Mouse (Mus musculus) hindbrain, embryonic 10.5 days (tissue): Measurements from ENCODE around the gene Tmtc1. TPM values are rescaled to one million over a fixed set of nuclear protein-coding genes. Genes with fewer than 3 reads are reported as not detected.

Source experiments
- DNase-seq: peaks from one replicate; pipeline ENCODE4 v3.0.0-alpha.2; 2017; ENCODE audit warnings: low spot score
- H3K27ac ChIP-seq: fragments of 300-500 bp; sonication (generic); 2 replicates; pipeline ENCODE4 v1.5.1; 2016; ENCODE audit warnings: mild to moderate bottlenecking, moderate library complexity
- H3K27me3 ChIP-seq: fragments of 300-500 bp; sonication (generic); 2 replicates; pipeline ENCODE4 v1.6.1; 2016; ENCODE audit warnings: mild to moderate bottlenecking; ENCODE audit not compliant: poor library complexity, insufficient read depth, severe bottlenecking
- H3K36me3 ChIP-seq: fragments of 300-500 bp; sonication (generic); 2 replicates; pipeline ENCODE4 v1.6.1; 2016; ENCODE audit warnings: mild to moderate bottlenecking, moderate library complexity
- H3K4me1 ChIP-seq: fragments of 300-500 bp; sonication (generic); replicated peaks from 2 replicates; pipeline ENCODE4 v1.6.1; 2016; ENCODE audit warnings: mild to moderate bottlenecking
- H3K4me3 ChIP-seq: fragments of 300-500 bp; sonication (generic); 2 replicates; pipeline ENCODE4 v1.5.1; 2016; ENCODE audit warnings: mild to moderate bottlenecking, moderate library complexity
- H3K9me3 ChIP-seq: fragments of 300-500 bp; sonication (generic); 2 replicates; pipeline ENCODE4 v1.6.1; 2016; ENCODE audit warnings: mild to moderate bottlenecking, moderate library complexity
- WGBS: fragments of 180-500 bp; shearing (Covaris S2); methylation state at CpG from one replicate; pipeline ENCODE4 v1.1.7; 2016; 5-methylcytosine and 5-hydroxymethylcytosine counted together
- polyA plus RNA-seq: library from polyadenylated mRNA; unstranded; fragments of >200 nt; fragmentation: Nextera tagmentation; extraction: Ambion mirVana; gene quantifications from 2 replicates; pipeline ENCODE4 v1.2.1, GENCODE M21; 2016

The Tmtc1 gene
- 0.61 and 1.3 TPM in 2 replicates for polyA plus RNA-seq

GRCm38 (mm10) chr6:148443726-148444701 is at the start of gene Tmtc1:
Tmtc1 (minus strand) TSS chr6:148444389.
- H3K27me3 ChIP-seq = peaks cover 62% of the 10 kb centered on the region

GRCm38 (mm10) chr6:148491849-148492248 is 47.7 kb upstream of the Tmtc1 start:
- H3K4me3 ChIP-seq = no peak overlapping the region
- no peaks in the 10 kb centered on the region for H3K27me3 ChIP-seq
- no peaks in the 10 kb centered on the region for H3K9me3 ChIP-seq
- H3K27ac ChIP-seq = no peak overlapping the region
- 88% methylated on average over 5 of the region's 5 CpGs for WGBS
- DNase-seq = no peak
- no peaks in the 10 kb centered on the region for H3K36me3 ChIP-seq
- peaks cover 3% of the 10 kb centered on the region; the same call in 1 of the 2 replicates for H3K4me1 ChIP-seq

More at GRCm38 (mm10) chr6:148443726-148444701, at the start of gene Tmtc1:
- Histone ChIP-seq H3K27ac (peak within 1 kb of the TSS; percentile 80), H3K9me3 (no peaks in the 10 kb centered on the region), H3K4me3 (peak within 1 kb of the TSS; percentile 75), H3K36me3 (no peaks in the 10 kb centered on the region), H3K4me1 (peaks cover 29% of the 10 kb centered on the region)
- peak; percentile 79 for DNase-seq
- under 1% methylated on average over 99 of the region's 99 CpGs for WGBS

- WGBS = 73% methylated on average over 3 of the region's 3 CpGs
- Histone ChIP-seq H3K36me3 (no peaks in the 10 kb centered on the region), H3K4me1 (no peaks in the 10 kb centered on the region), H3K4me3 (no peak overlapping the region), H3K9me3 (no peaks in the 10 kb centered on the region), H3K27me3 (no peaks in the 10 kb centered on the region), H3K27ac (no peak overlapping the region)
- no peak for DNase-seq
These were observed 42.6 kb upstream of the Tmtc1 start for GRCm38 (mm10) chr6:148486756-148487155.

- Histone ChIP-seq H3K27me3 (no peaks in the 10 kb centered on the region), H3K36me3 (no peaks in the 10 kb centered on the region), H3K4me3 (no peak overlapping the region), H3K4me1 (peaks cover 8% of the 10 kb centered on the region; the same call in 1 of the 2 replicates), H3K27ac (no peak overlapping the region), H3K9me3 (no peaks in the 10 kb centered on the region)
- DNase-seq = no peak
These were observed 37.7 kb upstream of the Tmtc1 start for GRCm38 (mm10) chr6:148481894-148482293.

- Histone ChIP-seq H3K27me3 (no peaks in the 10 kb centered on the region), H3K4me1 (peaks cover 8% of the 10 kb centered on the region; the same call in 1 of the 2 replicates), H3K36me3 (no peaks in the 10 kb centered on the region), H3K4me3 (no peak overlapping the region), H3K27ac (no peak overlapping the region; the same call in 1 of the 2 replicates), H3K9me3 (no peaks in the 10 kb centered on the region)
- DNase-seq = no peak
- 65% methylated on average over 2 of the region's 2 CpGs for WGBS
These were observed 35.6 kb upstream of the Tmtc1 start for GRCm38 (mm10) chr6:148479671-148480237.

- H3K9me3 ChIP-seq = no peaks in the 10 kb centered on the region
- no peak overlapping the region for H3K4me3 ChIP-seq
- DNase-seq = no peak
- no peaks in the 10 kb centered on the region for H3K27me3 ChIP-seq
- H3K36me3 ChIP-seq = no peaks in the 10 kb centered on the region
- peaks cover 8% of the 10 kb centered on the region; the same call in 1 of the 2 replicates for H3K4me1 ChIP-seq
- 77% methylated on average over 6 of the region's 6 CpGs for WGBS
- no peak overlapping the region for H3K27ac ChIP-seq
These were observed 34.2 kb upstream of the Tmtc1 start for GRCm38 (mm10) chr6:148478350-148478749.

- WGBS = 95% methylated on average over 3 of the region's 3 CpGs
- peaks cover 3% of the 10 kb centered on the region; the same call in 1 of the 2 replicates for H3K4me1 ChIP-seq
These were observed 28.1 kb upstream of the Tmtc1 start for GRCm38 (mm10) chr6:148472289-148472688.

GRCm38 (mm10) chr6:148467924-148468389 is 23.8 kb upstream of the Tmtc1 start:
- H3K4me3 ChIP-seq = no peak overlapping the region
- no peaks in the 10 kb centered on the region for H3K36me3 ChIP-seq
- peaks cover 3% of the 10 kb centered on the region; the same call in 1 of the 2 replicates for H3K4me1 ChIP-seq
- H3K9me3 ChIP-seq = no peaks in the 10 kb centered on the region
- 64% methylated on average over 2 of the region's 2 CpGs for WGBS
- H3K27me3 ChIP-seq = no peaks in the 10 kb centered on the region
- DNase-seq = no peak
- no peak overlapping the region for H3K27ac ChIP-seq

More at GRCm38 (mm10) chr6:148472289-148472688, 28.1 kb upstream of the Tmtc1 start:
- DNase-seq = no peak
- Histone ChIP-seq H3K9me3 (no peaks in the 10 kb centered on the region), H3K4me3 (no peak overlapping the region), H3K27me3 (no peaks in the 10 kb centered on the region), H3K27ac (no peak overlapping the region), H3K36me3 (no peaks in the 10 kb centered on the region)

GRCm38 (mm10) chr6:148467170-148467921 is 23.2 kb upstream of the Tmtc1 start:
- WGBS = 32% methylated on average over 3 of the region's 3 CpGs

GRCm38 (mm10) chr6:148459636-148460035 is 15.4 kb upstream of the Tmtc1 start:
- H3K9me3 ChIP-seq = peaks cover 8% of the 10 kb centered on the region
- H3K4me1 ChIP-seq = no peaks in the 10 kb centered on the region
- H3K36me3 ChIP-seq = no peaks in the 10 kb centered on the region
- no peaks in the 10 kb centered on the region for H3K27me3 ChIP-seq
- no peak for DNase-seq
- no peak overlapping the region for H3K4me3 ChIP-seq
- no peak overlapping the region for H3K27ac ChIP-seq
- 73% methylated on average over 3 of the region's 3 CpGs for WGBS

More at GRCm38 (mm10) chr6:148467170-148467921, 23.2 kb upstream of the Tmtc1 start:
- H3K9me3 ChIP-seq = no peaks in the 10 kb centered on the region
- H3K27ac ChIP-seq = no peak overlapping the region
- no peaks in the 10 kb centered on the region for H3K27me3 ChIP-seq
- H3K4me1 ChIP-seq = peaks cover 3% of the 10 kb centered on the region; the same call in 1 of the 2 replicates
- no peak for DNase-seq
- H3K4me3 ChIP-seq = no peak overlapping the region
- no peaks in the 10 kb centered on the region for H3K36me3 ChIP-seq

GRCm38 (mm10) chr6:148455470-148455869 is 11.3 kb upstream of the Tmtc1 start:
- H3K27me3 ChIP-seq = no peaks in the 10 kb centered on the region
- H3K4me1 ChIP-seq = no peaks in the 10 kb centered on the region
- WGBS = 71% methylated on average over 4 of the region's 4 CpGs
- no peak overlapping the region for H3K4me3 ChIP-seq
- peaks cover 8% of the 10 kb centered on the region for H3K9me3 ChIP-seq
- DNase-seq = no peak
- no peak overlapping the region for H3K27ac ChIP-seq
- no peaks in the 10 kb centered on the region for H3K36me3 ChIP-seq

- Histone ChIP-seq H3K4me1 (no peaks in the 10 kb centered on the region), H3K27ac (no peak overlapping the region), H3K9me3 (peaks cover 8% of the 10 kb centered on the region), H3K27me3 (no peaks in the 10 kb centered on the region), H3K4me3 (no peak overlapping the region), H3K36me3 (no peaks in the 10 kb centered on the region)
- DNase-seq = no peak
- 77% methylated on average over 2 of the region's 2 CpGs for WGBS
These were observed 10.6 kb upstream of the Tmtc1 start for GRCm38 (mm10) chr6:148454740-148455139.
